Mouse (Mus musculus): ENCODE data around the gene Fam213b.

Gene Fam213b

GRCm38 (mm10) chr4:154898506-154899446, at the start of gene Fam213b:
Gene Fam213b (minus strand): TSS chr4:154899135.
- DNase-seq = peak; percentile 54

DNA sequence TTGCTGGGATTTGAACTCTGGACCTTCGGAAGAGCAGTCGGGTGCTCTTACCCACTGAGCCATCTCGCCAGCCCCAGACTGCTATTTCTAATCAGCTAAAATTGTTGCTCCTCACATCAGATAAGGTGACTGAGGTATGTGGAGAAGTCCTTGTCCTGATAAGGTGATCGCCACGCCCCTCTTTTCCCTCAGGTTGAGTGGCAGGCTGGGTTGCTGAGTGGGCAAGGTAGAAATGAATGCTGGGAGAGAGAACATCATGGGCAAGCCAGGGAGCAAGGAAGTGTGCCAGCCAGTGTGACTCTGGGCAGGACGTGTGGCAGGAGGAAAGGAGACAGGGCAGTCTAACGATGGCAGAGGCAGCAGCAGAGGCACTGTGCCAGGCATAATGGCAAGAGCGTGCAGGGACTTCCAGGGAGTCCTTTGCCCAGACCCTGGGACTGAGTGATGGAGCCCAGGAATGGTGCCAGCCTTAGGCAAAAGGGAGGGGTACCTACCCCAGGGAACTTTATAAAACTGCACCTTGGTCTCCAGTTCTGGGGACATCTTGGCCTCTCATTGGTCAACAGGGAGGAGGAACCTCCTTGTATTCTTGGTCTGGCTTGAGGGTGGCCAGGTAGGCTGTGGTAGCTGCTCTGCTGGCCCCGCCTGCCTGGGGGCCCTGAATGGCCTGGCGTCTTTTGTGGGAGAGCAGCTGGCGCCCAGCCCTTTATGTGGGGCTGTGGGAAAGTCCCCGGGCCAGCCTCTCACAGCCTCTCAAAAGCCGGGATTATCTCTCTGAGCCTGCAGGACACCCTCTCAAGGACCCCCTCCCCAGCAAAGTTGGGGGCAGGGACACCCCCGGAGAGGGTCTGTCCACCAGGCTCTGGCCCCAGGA, 49.4 kb upstream of the Fam213b start:
- DNase-seq = no peak

DNA sequence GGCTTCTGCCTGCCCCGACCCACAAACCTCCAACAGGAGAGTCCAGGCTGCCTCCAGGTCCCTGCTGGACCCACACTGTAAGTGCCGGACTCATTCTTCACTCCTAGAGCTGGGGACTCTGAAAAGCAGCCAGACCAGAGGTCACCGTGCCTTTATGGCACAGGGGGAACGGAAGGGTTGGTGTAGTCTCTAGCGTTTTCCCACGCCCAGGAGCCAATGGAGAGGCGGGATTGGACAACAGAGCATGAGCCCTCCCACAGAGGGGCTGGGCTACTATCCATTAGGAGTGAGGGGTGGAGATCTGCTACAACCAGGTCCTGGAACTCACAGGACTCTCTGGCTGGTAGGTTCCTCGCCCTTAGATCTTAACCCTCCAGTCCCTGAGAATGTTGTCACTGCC, 47.4 kb upstream of the Fam213b start:
- no peak for DNase-seq

DNA sequence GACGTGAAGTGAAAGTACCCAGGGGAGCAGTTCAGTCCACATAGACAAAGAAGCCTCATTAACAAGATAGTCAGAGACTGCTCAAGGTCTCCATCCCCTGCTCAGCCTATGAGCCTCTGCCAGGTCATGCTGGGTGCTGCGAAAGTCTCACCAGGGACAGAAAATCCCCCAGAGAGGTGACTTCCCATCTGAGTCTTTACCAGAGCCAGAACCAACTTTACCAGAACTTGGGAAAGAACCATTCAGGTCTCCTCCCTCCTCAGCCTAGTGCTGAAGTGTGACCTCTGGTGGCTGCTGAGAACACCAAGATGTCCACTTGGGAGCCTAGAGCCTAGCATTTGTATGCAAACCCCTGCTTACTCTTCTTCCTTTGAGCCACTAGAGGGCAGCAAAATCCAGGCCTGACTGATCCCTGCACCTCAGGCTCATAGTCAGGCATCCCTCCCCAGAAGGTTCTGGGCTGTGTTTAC, 45.2 kb upstream of the Fam213b start:
- peak; percentile 80 for DNase-seq

GRCm38 (mm10) chr4:154943323-154944039, 44.5 kb upstream of the Fam213b start:
- no peak for DNase-seq

GRCm38 (mm10) chr4:154942632-154943322, 43.8 kb upstream of the Fam213b start:
- no peak for DNase-seq

DNA sequence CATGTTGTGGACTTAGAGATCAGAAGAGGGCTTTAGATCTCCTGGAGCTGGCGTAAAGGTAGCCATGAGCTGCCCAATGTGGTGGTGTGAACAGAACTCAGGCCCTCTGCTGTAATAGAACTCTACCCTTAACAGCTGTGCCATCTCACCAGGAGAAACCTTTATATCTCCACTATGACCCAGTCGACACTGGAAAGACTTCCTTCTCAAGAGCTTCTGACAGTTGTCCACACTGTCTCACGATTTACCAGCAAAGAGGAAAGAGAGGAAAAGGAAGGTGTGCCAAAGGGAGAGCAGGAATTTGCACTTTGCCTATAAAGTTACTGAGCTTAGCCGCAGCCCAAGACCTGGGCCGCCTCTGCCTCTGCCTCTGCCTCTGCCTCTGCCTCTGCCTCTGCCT, 42.9 kb upstream of the Fam213b start:
- no peak for DNase-seq

GRCm38 (mm10) chr4:154940156-154940555, 41.2 kb upstream of the Fam213b start:
- DNase-seq = no peak

DNA sequence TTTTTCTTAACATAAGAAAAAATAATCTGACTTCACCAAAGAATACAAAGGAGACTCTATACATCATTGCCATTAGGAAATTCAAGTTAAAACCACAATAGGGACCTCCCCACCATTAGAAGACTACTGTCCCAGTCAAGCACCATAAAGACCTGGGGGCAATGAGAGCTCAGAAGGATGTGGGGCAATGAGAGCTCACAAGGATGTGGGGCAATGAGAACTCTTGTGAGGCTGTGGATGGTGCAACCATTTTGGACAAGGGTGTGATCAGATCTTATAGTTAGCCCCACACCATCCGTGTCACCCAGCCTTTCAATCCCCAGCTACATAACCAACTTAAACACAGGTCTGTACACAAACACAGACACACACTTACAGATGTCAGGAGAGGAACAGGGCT, 38.8 kb upstream of the Fam213b start:
- DNase-seq = no peak

- peak; percentile 72 for DNase-seq
Observed at GRCm38 (mm10) chr4:154936542-154937255, 37.8 kb upstream of the Fam213b start.

DNA sequence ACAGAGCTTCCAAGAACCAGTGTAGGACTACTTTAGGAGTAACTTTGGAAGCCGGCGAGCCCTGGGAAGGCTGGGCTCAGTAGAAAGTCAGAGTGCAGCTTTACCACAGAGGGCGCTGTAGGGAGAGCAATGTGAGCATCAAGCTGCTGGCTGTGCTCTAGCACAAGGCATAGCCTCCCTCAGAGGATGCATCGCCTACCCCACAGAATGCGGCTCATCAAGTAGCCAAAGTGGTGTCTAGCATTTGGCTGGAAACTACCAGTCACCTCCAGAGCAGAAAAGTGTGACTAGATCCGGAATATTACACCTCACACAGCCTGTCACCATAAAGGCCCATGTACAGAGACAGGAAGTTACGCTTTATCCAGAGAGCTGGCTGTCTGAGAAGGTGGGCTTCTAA, 36.9 kb upstream of the Fam213b start:
- DNase-seq = peak; percentile 75

DNA sequence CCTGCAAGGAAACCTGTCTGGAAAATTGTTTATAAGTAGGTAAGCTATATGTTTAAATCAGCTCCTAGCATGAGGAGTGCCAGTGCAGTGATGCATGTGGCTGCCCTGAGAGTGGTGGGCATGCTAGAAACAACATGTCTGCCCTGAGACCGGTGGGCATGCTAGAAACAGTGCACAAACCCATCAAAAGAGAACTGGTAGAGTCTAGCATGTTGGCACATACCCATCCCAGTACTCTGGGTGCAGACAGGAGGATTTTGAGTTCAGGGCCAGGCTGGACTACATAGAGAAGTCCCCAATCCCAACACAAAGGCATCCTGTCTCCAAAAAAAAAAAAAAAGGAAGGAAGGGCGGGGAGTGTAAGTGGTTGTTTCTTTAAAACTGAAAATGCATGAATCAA, 35.9 kb upstream of the Fam213b start:
- no peak for DNase-seq

GRCm38 (mm10) chr4:154933306-154933907, 34.5 kb upstream of the Fam213b start:
- DNase-seq = no peak

DNA sequence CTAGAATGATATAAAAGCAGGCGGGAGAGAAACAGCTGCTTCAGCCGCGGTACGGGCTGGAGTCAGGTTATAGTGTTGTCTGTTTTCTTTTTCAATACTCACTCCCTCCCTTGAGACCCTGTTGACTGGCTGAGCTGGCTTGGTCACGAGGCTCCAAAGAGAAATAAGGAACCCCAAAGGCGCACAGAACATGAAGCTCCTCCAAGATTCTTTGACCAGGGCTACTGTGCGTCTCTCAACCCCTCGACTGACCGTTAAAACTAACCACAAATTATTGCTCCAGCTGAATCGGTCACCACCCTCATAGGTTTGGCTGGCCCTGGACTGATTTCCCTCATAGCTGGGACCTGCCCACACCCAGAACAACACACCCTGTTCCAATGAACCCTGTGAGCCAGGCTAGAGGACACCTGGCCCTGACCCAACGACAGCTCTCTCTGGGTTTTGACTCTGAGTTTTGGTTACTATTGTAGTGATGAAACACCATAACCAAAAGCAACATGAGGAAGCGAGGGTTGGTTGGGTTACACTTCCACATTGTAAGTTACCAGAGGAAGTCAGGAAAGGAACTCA, 30.2 kb upstream of the Fam213b start:
- DNase-seq = no peak

DNA sequence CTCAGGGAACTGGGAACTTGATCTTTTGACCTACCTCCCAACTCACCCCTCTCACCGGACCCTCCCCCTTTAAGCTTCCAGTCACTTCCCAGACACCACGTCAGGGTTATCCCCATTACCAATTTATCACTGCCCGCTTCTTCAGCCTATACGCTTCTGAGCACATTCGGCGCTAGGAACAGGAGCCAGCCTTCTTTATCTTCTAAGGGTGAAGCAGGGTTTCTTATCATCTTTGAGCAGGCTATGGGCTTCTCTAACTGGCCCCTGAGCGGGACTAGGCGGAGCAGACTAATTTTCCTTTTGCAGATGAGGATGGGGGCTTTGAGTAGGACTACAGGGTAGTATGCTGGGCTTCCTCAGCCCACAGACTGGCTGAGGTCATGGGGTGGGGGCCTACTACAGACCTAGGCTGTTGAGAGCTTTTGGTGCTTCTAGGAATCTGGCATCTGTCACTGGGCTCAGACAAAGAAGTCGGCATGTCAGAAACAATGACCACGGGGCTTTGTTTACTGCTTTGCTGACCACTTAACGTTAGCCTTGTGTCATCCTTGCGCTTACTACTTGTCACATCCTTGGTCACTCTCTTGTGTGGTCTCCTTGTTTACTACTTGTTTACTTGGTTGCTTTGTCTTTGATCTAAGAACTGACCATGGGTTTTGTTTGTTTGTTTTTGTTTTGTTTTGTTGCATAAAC, 29.6 kb upstream of the Fam213b start, which contains the start of gene Tnfrsf14:
Tnfrsf14 (minus strand) TSS at position 169 of the 693 bp plus-strand sequence.
- DNase-seq = no peak

GRCm38 (mm10) chr4:154927899-154928337, 29.0 kb upstream of the Fam213b start:
- DNase-seq = peak; percentile 65

DNA sequence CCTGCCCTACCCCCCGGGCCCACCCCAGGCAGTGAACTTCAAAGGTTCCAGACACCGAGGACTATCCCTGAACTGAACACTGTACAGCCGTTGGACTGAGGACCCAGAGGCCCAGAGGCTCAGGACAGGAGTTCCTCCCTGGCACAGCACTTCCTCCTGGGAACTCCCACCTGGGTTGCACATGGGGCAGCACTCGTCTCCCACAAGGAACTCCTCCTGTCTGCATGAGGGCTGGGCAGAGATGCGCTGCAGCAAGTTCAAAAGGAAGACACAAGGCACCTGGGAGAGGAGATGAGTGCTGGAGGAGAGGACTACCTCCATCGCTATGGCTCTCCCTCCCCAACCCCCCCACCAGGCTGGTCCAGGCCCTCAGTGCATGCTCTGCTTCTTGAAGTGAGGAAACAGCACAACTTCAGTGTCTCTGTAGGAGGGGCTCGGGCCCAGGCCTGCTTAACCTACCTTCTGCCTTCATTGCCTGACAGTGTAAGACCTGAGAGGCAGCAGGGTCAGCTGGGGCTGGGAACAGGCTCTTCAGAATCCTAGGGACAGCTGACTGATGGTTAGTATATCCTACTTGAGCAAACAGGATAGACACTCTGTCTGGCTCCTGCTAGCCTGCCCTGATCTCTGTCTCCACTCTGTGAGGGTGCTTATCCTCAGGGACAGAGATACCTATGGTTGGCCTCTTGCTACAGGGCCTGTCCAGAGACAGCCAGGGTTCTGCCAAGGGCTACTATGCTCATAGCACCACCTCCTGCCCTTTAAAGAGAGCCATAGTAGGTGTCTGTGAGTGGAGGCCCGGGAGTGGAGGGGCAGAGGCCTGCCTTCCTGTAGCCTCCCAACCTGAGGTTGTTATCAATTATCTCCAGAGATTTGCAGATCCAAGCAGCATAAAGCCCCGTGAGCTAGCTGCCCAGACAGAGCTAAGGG, 28.3 kb upstream of the Fam213b start:
- peak; percentile 59 for DNase-seq

- peak; percentile 75 for DNase-seq
Observed at GRCm38 (mm10) chr4:154925413-154925812, 26.5 kb upstream of the Fam213b start.

DNA sequence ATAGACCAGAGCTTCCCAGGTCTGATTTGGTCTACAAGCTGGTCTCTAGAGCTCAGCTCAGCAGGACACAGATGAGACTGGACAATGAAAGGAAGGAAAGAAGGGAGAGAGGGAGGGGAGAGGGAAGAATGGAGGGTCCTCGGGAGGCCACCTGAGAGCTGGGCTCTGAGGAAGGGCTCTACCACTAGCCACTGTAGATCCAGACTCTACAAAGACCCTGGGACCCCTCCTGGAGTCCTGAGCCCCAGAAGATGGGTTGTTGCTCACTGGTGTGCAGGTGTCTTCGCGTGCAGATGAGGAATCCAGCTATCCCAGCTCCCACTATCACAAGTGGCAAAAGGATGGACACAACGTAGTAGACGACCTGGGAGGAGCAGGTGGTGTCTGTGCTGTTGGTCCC, 24.0 kb upstream of the Fam213b start:
- DNase-seq = no peak
